Mouse (Mus musculus) splenic B cell, adult 2 months (primary cell): ENCODE results near the gene Scn2b.

Experiments used
- DNase-seq: peaks from one replicate; pipeline ENCODE4 v3.0.0-alpha.2; 2011; ENCODE audit warnings: low read depth, low spot score
- H3K27me3 ChIP-seq: 2 replicates; pipeline ENCODE4 v1.6.1; 2012; ENCODE audit warnings: mild to moderate bottlenecking, low read length, moderate library complexity, mixed read lengths; ENCODE audit not compliant: control insufficient read depth, poor library complexity, insufficient read depth, severe bottlenecking
- H3K36me3 ChIP-seq: 2 replicates; pipeline ENCODE4 v1.6.1; 2012; ENCODE audit warnings: mild to moderate bottlenecking, low read length, moderate library complexity, mixed read lengths; ENCODE audit not compliant: control insufficient read depth, poor library complexity, insufficient read depth, severe bottlenecking

Scn2b gene

GRCm38 (mm10) chr9:45117741-45118431 is at the start of gene Scn2b:
Scn2b (plus strand) TSS chr9:45117782.
- DNase-seq, result no peak
- H3K36me3 ChIP-seq, result no peaks in the 10 kb centered on the region
- H3K27me3 ChIP-seq, result no peaks in the 10 kb centered on the region

- Histone ChIP-seq H3K27me3 (no peaks in the 10 kb centered on the region), H3K36me3 (peaks cover 2% of the 10 kb centered on the region)
- no peak for DNase-seq
Measured at GRCm38 (mm10) chr9:45071800-45072199, 45.8 kb upstream of the Scn2b start.

DNA sequence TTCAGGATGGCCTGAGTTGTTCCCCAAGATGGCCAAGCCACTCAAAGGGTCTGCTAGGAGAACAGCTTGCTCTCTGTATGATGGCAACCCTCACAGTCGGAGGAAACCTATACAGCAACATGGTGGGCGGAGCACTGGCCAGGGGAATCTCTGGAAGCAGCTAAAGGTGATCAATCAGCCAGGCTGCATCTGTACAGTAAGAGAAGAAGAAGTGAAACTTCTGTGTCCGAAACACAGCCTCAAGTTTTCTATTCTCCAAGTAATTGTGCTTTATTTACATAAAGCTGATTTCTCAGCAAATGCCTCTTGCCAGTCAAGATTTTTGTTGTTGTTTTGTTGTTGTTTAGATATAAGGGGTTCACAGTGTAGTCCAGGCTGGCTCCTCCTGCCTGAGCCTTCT is 39.7 kb upstream of the Scn2b start:
- Histone ChIP-seq H3K36me3 (no peaks in the 10 kb centered on the region), H3K27me3 (no peaks in the 10 kb centered on the region)
- DNase-seq, result peak; percentile 60

- peak; percentile 82 for DNase-seq
- H3K36me3 ChIP-seq, result no peaks in the 10 kb centered on the region
- no peaks in the 10 kb centered on the region for H3K27me3 ChIP-seq
Measured at GRCm38 (mm10) chr9:45079011-45079410, 38.6 kb upstream of the Scn2b start, which contains the start of gene Jaml. Jaml (plus strand) TSS chr9:45079183.

GRCm38 (mm10) chr9:45083132-45083531 is 34.5 kb upstream of the Scn2b start:
- DNase-seq, result no peak
- no peaks in the 10 kb centered on the region for H3K27me3 ChIP-seq
- H3K36me3 ChIP-seq, result no peaks in the 10 kb centered on the region

- Histone ChIP-seq H3K27me3 (no peaks in the 10 kb centered on the region), H3K36me3 (no peaks in the 10 kb centered on the region)
- DNase-seq, result peak; percentile 24
Measured at GRCm38 (mm10) chr9:45084556-45084955, 33.0 kb upstream of the Scn2b start.

- DNase-seq, result peak; percentile 55
- H3K27me3 ChIP-seq, result no peaks in the 10 kb centered on the region
- no peaks in the 10 kb centered on the region for H3K36me3 ChIP-seq
Measured at GRCm38 (mm10) chr9:45085741-45086690, 31.6 kb upstream of the Scn2b start.

GRCm38 (mm10) chr9:45088040-45088439 is 29.5 kb upstream of the Scn2b start:
- DNase-seq, result no peak
- Histone ChIP-seq H3K27me3 (no peaks in the 10 kb centered on the region), H3K36me3 (no peaks in the 10 kb centered on the region)

DNA sequence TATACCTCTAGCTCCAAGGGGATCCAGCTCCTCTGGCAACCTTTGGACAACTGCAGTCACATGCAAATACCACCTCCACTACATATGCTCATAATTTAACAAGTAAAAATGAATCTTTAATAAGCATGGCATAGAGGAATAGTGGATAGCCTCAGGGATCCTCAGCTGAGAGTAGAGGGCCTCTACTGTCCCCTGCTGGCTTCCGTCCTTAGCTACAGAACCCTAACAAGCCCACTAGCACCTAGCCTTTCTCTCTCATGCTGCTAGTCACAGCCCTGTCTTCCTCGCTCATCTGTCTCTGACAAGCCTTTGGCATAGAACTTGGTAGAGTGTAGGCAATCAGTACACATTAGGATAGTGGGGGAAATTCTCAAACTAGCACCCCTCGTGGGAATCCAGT is 26.8 kb upstream of the Scn2b start:
- Histone ChIP-seq H3K27me3 (no peaks in the 10 kb centered on the region), H3K36me3 (no peaks in the 10 kb centered on the region)
- DNase-seq, result no peak

GRCm38 (mm10) chr9:45092641-45093040 is 24.9 kb upstream of the Scn2b start:
- Histone ChIP-seq H3K36me3 (no peaks in the 10 kb centered on the region), H3K27me3 (no peaks in the 10 kb centered on the region)
- no peak for DNase-seq

DNA sequence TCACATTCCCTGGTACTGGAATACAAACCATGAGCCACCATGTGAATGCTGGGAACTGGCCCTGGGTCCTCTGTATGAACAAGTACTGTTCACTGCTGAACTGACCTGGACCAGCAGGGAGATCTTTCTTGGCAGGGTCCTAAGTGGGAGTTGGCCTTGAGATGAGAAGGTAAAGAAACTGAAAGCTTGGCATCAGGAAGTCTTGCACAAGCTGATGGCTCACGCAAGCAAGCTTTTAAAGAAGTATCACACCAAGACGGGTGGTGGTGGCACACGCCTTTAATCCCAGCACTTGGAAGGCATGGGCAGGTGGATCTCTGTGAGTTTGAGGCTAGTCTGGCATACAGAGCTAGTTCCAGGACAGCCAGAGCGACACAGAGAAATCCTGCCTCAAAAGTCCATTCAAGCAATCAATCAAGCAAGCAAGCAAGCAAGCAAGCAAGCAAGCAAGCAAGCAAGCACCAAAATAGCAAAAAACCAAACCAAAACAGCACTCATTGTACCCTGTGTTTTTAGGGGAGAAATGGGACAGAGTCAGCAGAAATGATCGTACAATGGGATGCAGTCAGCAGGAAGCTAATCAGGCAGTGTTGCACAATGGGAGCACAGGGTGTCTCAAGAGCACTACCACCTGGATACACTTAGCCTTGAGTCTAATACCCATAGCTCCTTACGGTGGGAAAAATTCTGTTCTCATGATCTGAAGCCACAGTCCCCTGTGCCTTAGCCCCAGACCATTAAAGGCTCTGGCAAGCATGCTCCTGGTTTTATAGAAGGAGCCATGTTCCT is 22.2 kb upstream of the Scn2b start:
- Histone ChIP-seq H3K36me3 (no peaks in the 10 kb centered on the region; the same call in 1 of the 2 replicates), H3K27me3 (no peaks in the 10 kb centered on the region)
- no peak for DNase-seq

GRCm38 (mm10) chr9:45097877-45098276 is 19.7 kb upstream of the Scn2b start:
- Histone ChIP-seq H3K36me3 (no peaks in the 10 kb centered on the region; the same call in 1 of the 2 replicates), H3K27me3 (no peaks in the 10 kb centered on the region)
- DNase-seq, result no peak

GRCm38 (mm10) chr9:45098426-45098825 is 19.2 kb upstream of the Scn2b start:
- no peaks in the 10 kb centered on the region for H3K27me3 ChIP-seq
- H3K36me3 ChIP-seq, result no peaks in the 10 kb centered on the region; the same call in 1 of the 2 replicates
- no peak for DNase-seq

- DNase-seq, result no peak
- no peaks in the 10 kb centered on the region; the same call in 1 of the 2 replicates for H3K36me3 ChIP-seq
- no peaks in the 10 kb centered on the region for H3K27me3 ChIP-seq
Measured at GRCm38 (mm10) chr9:45102528-45102927, 15.1 kb upstream of the Scn2b start.
